Mouse (Mus musculus) cerebellum, postnatal 14 days (tissue): Measurements from ENCODE around the gene 1190007I07Rik.

ENCODE experiments used
- DNase-seq, 2 experiments: peaks; one replicate each; pipeline ENCODE4 v3.0.0; 2021; ENCODE audit warnings: mixed read lengths in 2 of 2

The 1190007I07Rik gene

GRCm38 (mm10) chr10:82622671-82623552, at the start of gene 1190007I07Rik:
Gene 1190007I07Rik (minus strand): TSS chr10:82623228.
- DNase-seq, result peak; percentile 94 to 97

DNA sequence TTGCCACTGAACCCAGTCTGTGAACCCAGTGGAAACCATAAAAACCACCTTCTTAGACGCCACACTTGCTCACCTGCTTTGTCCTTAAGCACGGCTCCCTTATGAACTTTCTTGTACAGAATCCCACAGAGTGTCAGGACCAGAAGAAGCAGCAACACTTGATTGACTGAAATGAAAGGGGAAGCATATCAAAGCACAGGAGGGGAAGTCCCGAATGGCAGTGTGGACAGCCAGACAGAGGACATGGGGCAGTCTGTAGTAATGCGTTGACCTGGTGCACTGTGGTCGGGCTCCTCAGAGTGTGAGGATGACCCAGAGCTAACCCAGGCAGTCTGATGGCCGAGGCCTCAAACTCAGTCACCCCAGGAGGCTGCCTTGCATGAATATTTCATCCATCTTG, 47.2 kb upstream of the 1190007I07Rik start:
- DNase-seq, result no peak

DNA sequence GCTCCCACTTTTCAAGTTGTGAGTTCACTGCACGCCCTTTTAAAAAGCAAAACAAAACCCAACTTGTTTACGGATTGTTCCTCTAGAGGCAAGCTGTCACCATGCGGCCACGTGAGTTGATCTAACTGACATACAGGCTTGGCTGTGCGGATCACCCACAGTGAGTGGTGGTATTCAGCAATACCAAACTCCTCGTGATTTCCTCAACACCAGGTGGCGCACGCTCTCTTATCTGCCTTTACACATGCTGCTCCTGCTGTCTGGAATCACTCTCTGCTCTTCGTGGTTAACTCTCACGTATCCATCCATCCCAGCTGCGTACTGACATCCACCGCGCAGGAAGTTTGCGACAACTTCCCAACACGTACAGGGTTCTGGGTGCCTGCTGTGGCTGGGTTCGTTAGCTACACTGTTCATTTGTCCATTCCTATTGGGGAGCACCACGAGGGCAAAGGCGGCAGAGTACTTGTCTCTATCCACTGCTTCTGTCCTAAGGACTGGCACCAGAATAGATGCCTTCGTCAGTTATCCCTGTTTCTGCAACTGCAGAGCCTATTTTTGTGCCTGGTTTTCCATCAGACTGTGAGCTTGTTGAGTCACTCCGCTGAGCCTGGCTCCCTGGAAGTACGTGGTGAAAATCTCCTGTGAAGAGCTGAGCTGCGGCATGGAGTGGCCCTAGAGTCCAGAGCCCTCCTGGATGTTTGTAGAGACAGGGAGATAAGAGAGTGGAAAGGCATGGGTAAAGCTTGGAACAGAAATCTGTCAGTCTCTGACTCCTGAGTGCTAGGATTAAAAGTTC, 43.6 kb upstream of the 1190007I07Rik start:
- peak; percentile 95 to 98 for DNase-seq

- DNase-seq, result no peak
Observed at GRCm38 (mm10) chr10:82665951-82666350, 42.9 kb upstream of the 1190007I07Rik start.

GRCm38 (mm10) chr10:82663289-82663688, 40.3 kb upstream of the 1190007I07Rik start:
- DNase-seq, result no peak

DNA sequence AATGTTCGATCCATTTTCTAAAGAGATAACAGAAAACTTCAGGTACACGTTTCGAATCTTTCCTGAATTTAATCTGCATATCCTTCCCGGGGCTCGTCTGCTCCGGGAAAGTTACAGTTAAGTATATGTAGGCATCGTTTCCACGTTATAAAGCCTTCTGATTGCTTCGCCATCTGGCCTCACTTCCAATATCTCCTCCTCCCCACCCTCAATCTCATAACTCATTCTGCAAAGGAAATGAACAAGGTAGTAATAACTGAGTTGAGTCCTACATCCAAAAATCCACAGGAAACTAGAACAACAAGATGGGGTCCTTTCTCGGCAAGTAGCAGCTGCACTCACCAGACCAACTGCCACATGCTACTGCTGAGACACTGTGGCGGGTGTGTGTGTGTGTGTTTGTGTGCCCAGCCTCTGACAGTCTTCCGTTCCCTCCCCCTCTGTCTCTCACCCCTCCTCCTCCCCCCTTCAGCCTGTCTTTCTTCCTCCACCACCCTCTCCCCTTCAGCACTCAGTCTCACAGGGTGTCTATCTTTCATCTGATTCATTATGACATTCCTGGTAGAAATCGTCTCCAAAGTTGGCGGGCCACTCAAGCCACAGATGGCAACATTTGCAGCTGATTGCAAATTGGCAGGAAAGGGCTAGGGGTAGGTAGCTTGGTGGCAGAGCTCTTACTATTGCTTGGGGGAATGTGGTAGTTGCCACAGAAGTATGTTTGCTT, 39.4 kb upstream of the 1190007I07Rik start:
- DNase-seq, result peak; percentile 85 to 89

GRCm38 (mm10) chr10:82661820-82662219, 38.8 kb upstream of the 1190007I07Rik start:
- DNase-seq, result peak in 1 of 2 experiments; percentile 26

DNA sequence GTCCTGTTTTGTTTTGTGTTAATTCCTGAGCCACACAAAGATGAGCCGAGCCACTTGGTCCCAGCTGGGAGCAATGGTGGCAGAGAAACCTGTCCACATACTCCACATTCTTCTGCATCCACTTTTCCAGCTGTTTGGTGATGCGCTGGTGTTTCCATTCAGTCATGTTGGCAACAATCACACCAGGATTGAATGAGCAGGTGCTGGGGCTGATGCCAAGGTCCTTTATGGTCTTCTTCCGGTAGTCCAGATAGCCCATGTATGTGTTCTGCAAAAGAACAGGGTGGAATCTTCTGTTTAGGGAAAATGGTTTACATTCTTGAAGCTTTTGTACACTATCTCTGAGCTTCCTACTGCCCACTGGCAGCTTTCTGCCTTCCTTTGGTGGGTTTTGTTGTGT, 31.6 kb upstream of the 1190007I07Rik start:
- no peak for DNase-seq

DNA sequence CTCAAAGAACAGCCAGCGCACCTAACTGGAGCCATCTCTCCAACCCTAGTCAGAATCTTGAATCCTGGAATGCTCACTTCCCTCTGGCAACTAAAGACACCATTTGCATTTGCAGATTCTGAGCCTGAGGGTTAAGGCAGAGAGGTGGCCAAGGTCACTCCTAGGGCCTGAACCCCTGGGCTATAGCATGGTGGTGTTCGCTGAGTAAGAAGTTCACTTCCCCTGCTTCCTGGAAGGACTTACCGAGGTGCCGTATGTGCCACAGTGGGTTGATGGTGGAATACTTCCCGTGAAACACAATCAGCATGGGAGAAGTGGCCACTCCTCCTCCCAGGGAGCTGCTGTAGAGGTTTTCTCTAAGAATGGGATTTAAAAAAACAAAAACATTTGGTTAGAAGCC, 29.6 kb upstream of the 1190007I07Rik start:
- no peak for DNase-seq

DNA sequence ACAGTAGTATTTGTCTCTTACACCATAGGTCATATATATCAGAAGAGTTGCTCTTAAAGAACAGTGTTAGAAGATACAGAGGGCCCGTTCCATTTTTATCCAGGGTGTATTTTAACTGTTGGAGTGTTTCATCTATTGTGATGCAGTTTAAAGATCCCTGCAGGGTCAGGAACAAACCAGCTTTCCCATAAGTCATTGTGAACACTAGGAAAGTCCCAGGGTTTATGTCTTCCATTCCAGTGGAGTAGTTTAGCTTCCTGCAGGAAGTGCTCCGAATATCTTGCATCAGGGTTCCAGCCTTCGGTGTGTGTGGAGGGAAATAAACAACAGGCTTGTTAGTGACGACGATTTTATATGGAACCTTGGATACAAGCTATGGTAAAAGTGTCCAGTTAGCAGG, 28.2 kb upstream of the 1190007I07Rik start:
- DNase-seq, result no peak

GRCm38 (mm10) chr10:82647205-82647811, 24.3 kb upstream of the 1190007I07Rik start:
- DNase-seq, result no peak

GRCm38 (mm10) chr10:82646083-82646482, 23.1 kb upstream of the 1190007I07Rik start:
- DNase-seq, result no peak

- no peak for DNase-seq
Observed at GRCm38 (mm10) chr10:82641481-82641880, 18.5 kb upstream of the 1190007I07Rik start.

GRCm38 (mm10) chr10:82639032-82639698, 16.1 kb upstream of the 1190007I07Rik start:
- DNase-seq, result peak in 1 of 2 experiments; percentile 45

GRCm38 (mm10) chr10:82636321-82636720, 13.3 kb upstream of the 1190007I07Rik start:
- DNase-seq, result no peak

DNA sequence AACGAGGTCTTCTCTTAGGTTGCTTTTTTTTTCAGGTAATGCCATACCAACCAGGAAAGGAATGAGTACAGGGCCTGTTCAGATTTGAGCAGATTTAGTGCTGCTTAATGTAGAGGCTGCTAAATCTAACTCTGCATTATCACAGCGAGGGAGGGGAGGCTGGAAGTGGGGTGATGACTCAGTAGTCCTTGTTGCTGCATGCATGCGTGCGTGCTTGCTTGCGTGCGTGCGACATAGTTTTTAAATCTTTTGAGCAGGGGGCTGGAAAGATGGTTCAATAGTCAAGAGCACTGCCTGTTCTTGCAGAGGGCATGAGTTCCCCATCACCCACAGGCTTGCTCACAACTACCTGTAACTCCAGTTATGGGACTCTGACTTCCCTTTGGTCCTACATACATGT, 11.3 kb upstream of the 1190007I07Rik start:
- no peak for DNase-seq

DNA sequence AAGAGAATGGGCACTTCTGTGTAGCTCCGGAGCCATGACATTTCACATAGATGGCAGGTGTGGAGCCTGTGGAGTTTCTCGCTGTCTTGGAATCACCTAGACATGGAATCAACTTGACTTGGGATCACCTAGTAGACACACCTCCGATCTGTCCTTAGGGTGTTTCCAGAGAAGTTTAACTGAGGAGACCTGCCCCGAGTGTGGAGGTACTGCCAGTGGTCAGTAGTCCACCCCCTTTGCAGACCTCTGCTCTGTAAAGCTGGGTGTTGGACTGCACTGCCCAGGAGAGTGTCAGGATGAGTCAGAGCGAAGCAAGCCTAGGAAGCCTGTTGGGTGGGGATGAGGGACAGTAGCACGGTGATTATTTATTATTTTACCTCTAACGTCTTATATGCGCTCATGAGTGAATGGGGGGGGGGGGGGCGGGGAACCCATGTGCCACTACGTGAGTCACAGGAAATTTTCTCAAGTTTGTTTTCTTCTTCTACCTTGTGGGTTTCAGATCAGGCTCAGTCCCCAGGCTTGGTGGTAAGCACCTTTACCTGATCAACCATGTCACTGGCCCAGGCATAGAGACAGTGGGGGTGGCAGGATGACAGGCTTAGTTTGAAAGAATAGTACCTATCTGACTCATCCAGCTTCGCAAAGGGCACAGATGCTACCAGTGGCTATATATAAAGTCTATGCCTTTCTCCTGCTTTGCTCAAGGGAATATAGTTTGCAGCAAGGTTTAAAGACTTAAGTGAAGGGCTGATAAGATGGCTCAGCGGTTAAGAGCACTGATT, 9.7 kb upstream of the 1190007I07Rik start:
- DNase-seq, result no peak

- DNase-seq, result no peak
Observed at GRCm38 (mm10) chr10:82631133-82631532, 8.1 kb upstream of the 1190007I07Rik start.

- DNase-seq, result no peak
Observed at GRCm38 (mm10) chr10:82630497-82630896, 7.5 kb upstream of the 1190007I07Rik start.

DNA sequence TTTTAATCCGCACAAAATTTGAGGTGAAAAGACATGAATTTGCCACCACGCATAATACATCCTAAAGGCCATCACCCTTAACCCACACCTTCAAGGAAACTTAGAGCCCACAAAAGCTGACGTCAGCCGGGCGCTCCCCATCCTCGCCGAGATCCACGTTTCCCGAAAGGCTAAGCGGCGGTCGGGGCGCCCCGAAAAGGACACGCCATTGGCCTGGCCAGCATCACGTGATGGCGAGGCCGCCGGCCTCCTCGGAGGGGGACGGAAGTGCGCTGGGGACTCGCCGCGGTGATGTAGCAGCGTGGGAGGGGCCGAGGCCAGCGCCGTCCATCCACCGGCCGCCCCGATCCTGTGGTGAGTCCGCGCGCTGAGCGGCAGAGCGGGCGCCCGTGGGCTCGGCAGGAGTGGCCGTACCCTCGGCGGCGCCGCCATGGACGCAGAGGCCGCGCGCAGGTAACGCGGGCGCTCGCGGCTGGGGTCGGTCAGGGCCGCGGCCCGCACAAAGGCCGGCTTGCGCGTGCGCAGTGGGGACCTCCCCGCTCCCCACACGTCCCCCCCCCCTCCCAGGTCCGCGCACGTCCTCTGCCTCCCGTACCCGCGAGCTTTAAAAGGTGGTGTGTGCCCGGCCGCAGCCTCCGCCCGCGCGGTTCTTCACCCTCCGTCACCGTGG, 6.7 kb upstream of the 1190007I07Rik start, which contains the start of gene Tdg:
Tdg (plus strand) TSS at position 243 of the 670 bp plus-strand sequence.
- DNase-seq, result peak; percentile 92 to 93
